In the genomic region with DNA sequence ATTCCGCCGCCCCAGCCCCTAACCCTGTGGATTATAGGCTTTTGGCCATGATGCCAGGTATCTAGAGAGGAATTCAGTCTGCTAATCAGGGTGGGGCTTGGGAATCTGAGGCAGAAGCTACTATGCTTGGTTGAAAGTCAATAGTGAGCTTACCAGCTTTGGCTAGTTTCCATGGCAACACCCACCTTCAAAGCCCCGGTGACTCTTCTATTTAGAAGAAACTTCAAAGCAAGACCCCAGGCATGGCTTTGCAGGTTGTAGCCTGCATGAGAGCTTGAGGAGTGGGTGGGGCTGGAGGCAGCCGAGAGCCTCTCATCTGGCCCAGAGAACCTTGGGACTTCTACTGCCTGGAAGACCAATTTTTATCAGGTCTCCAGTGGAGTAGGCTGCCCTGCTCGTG, we compare ENCODE assay signal across 13 mouse cellular contexts. TPM values are rescaled to one million over a fixed set of nuclear protein-coding genes. Genes with fewer than 3 reads are reported as not detected.
DNase-seq lines count a peak whose midpoint lies in the region; ATAC-seq and TF ChIP-seq lines count a peak whose summit lies in the region.
"Had no signal": no experiment of that assay in that cellular context is flagged by ENCODE, and none has a peak within 500 bp of the region (broad histone marks: within the 10 kb centered on the region; RNA-seq: fewer than 3 reads in every experiment).

No protein-coding gene starts in this region.

- ATAC-seq in kidney, embryonic 15.5 days (replicated peaks; ENCODE audit: low FRiP score) = 0 out of 2 replicates have a peak, but pooled peaks have one; percentile 30
- ATAC-seq in forebrain, postnatal 0 days = peak; percentile 60
- ATAC-seq in midbrain, embryonic 16.5 days = peak; percentile 68

- H3K9me3 ChIP-seq in kidney, embryonic 15.5 days (replicated peaks) = no peaks in the 10 kb centered on the region
- H3K9me3 ChIP-seq in forebrain, postnatal 0 days (ENCODE audit: low read length) = no peaks in the 10 kb centered on the region
- no peaks in the 10 kb centered on the region for H3K9me3 ChIP-seq in midbrain, embryonic 16.5 days (replicated peaks; ENCODE audit: control insufficient read depth, low read length, poor library complexity, severe bottlenecking)

- H3K9ac ChIP-seq in kidney, embryonic 15.5 days = no peak overlapping the region
- H3K9ac ChIP-seq in forebrain, postnatal 0 days = no peak overlapping the region
- no peak overlapping the region for H3K9ac ChIP-seq in midbrain, embryonic 16.5 days (ENCODE audit: low read depth, low read length)

- TF ChIP-seq CTCF in forebrain, postnatal 0 days (IDR thresholded peaks at IDR 0.05; ENCODE audit: low read depth) = no peak

- WGBS in kidney, embryonic 15.5 days = 41% methylated on average over 5 of the region's 5 CpGs
- WGBS in forebrain, postnatal 0 days = 38% methylated on average over 5 of the region's 5 CpGs
- WGBS in midbrain, embryonic 16.5 days = 14% methylated on average over 5 of the region's 5 CpGs

- no peak overlapping the region for H3K4me3 ChIP-seq in kidney, embryonic 15.5 days (replicated peaks)
- no peak overlapping the region for H3K4me3 ChIP-seq in forebrain, postnatal 0 days (ENCODE audit: low read depth, low read length)
- no peak overlapping the region for H3K4me3 ChIP-seq in midbrain, embryonic 16.5 days (ENCODE audit: low read depth, low read length)

- DNase-seq in kidney, adult 9 months = no peak
- DNase-seq in brain, adult 2 months (ENCODE audit: low read depth, low spot score) = peak; percentile 46
- DNase-seq in forebrain, postnatal 0 days = no peak
- DNase-seq in left cerebral cortex, postnatal 10 days (ENCODE audit: extremely low spot score in 1 of 2, low spot score in 2 of 2) = no peak
- no peak for DNase-seq in retina, embryonic 14.5 days (ENCODE audit: low spot score)
- no peak for DNase-seq in ovary, postnatal 10 days (ENCODE audit: low spot score)
- DNase-seq: heart, postnatal 10 days; kidney, postnatal 10 days; lung, postnatal 10 days had no signal

- peaks cover 30% of the 10 kb centered on the region for H3K4me1 ChIP-seq in kidney, embryonic 15.5 days
- H3K4me1 ChIP-seq in forebrain, postnatal 0 days (ENCODE audit: insufficient read depth) = peaks cover 7% of the 10 kb centered on the region; the same call in 1 of the 2 replicates
- peaks cover 23% of the 10 kb centered on the region for H3K4me1 ChIP-seq in midbrain, embryonic 16.5 days (ENCODE audit: control insufficient read depth, insufficient read depth, low read length)

- H3K4me2 ChIP-seq in kidney, embryonic 15.5 days = no peak overlapping the region
- H3K4me2 ChIP-seq in forebrain, postnatal 0 days (ENCODE audit: low read depth) = no peak overlapping the region
- H3K4me2 ChIP-seq in midbrain, embryonic 16.5 days (ENCODE audit: low read length) = peak overlapping the region; percentile 13; the same call in 1 of the 2 replicates

- H3K36me3 ChIP-seq in kidney, embryonic 15.5 days = no peaks in the 10 kb centered on the region
- H3K36me3 ChIP-seq in forebrain, postnatal 0 days (ENCODE audit: insufficient read depth) = no peaks in the 10 kb centered on the region
- no peaks in the 10 kb centered on the region for H3K36me3 ChIP-seq in midbrain, embryonic 16.5 days (ENCODE audit: control insufficient read depth, insufficient read depth, low read length)

- intact Hi-C loops in left cerebral cortex, postnatal 10 days (cut with DNase I) = no loop called here

- no peaks in the 10 kb centered on the region for H3K27me3 ChIP-seq in kidney, embryonic 15.5 days
- H3K27me3 ChIP-seq in forebrain, postnatal 0 days (ENCODE audit: insufficient read depth, low read length) = no peaks in the 10 kb centered on the region
- H3K27me3 ChIP-seq in midbrain, embryonic 16.5 days (ENCODE audit: control insufficient read depth, insufficient read depth, low read depth, low read length) = no peaks in the 10 kb centered on the region

- peak overlapping the region; percentile 57 for H3K27ac ChIP-seq in kidney, embryonic 15.5 days
- H3K27ac ChIP-seq in forebrain, postnatal 0 days (ENCODE audit: low read depth, low read length) = peak overlapping the region; percentile 66
- H3K27ac ChIP-seq in midbrain, embryonic 16.5 days (ENCODE audit: low read length) = peak overlapping the region; percentile 78

RNA-seq across cellular contexts. Expression of a gene that starts 15.2 kb away (rescaled TPM):
- polyA plus RNA-seq in kidney, embryonic 15.5 days (2015; fragmentation: Nextera tagmentation; extraction: Ambion mirVana) = 0.34 and 0.82 TPM in 2 replicates
- total RNA-seq in forebrain, postnatal 0 days (2014; rRNA removed) = 0.10 TPM in 1 of 2 replicates, not detected in the other
- 0.24 and 0.52 TPM in 2 replicates for polyA plus RNA-seq in forebrain, postnatal 0 days (2015; fragmentation: Nextera tagmentation; extraction: Ambion mirVana)
- polyA plus RNA-seq in midbrain, embryonic 16.5 days (2015; fragmentation: Nextera tagmentation; extraction: Ambion mirVana) = 0.48 and 0.78 TPM in 2 replicates
- under 1 TPM in 1 of 2 experiments, not detected in 1; 0.30 TPM for total RNA-seq in left cerebral cortex, postnatal 10 days (2021)
- total RNA-seq: granulocyte monocyte progenitor cell, adult 5-6 weeks; left cerebral cortex, postnatal 36 days had no signal

RNA-seq across cellular contexts. Expression of a gene that starts 35.1 kb away (rescaled TPM):
- 29.7 and 31.7 TPM in 2 replicates for polyA plus RNA-seq in kidney, embryonic 15.5 days (2015; fragmentation: Nextera tagmentation; extraction: Ambion mirVana)
- total RNA-seq in forebrain, postnatal 0 days (2014; rRNA removed) = 27.9 and 29.0 TPM in 2 replicates
- polyA plus RNA-seq in forebrain, postnatal 0 days (2015; fragmentation: Nextera tagmentation; extraction: Ambion mirVana) = 34.5 TPM in 2 replicates
- 28.6 and 31.2 TPM in 2 replicates for polyA plus RNA-seq in midbrain, embryonic 16.5 days (2015; fragmentation: Nextera tagmentation; extraction: Ambion mirVana)
- 10 to 100 TPM; 25.2 to 27.6 TPM for total RNA-seq in left cerebral cortex, postnatal 10 days (2021)

RNA-seq across cellular contexts. Expression of a gene that starts 45.8 kb away (rescaled TPM):
- not detected in 2 replicates for polyA plus RNA-seq in kidney, embryonic 15.5 days (2015; fragmentation: Nextera tagmentation; extraction: Ambion mirVana)
- not detected in 2 replicates for total RNA-seq in forebrain, postnatal 0 days (2014; rRNA removed)
- not detected in 2 replicates for polyA plus RNA-seq in forebrain, postnatal 0 days (2015; fragmentation: Nextera tagmentation; extraction: Ambion mirVana)
- not detected in 2 replicates for polyA plus RNA-seq in midbrain, embryonic 16.5 days (2015; fragmentation: Nextera tagmentation; extraction: Ambion mirVana)
- not detected for total RNA-seq in left cerebral cortex, postnatal 10 days (2021)
- total RNA-seq: granulocyte monocyte progenitor cell, adult 5-6 weeks; heart, postnatal 10 days; left cerebral cortex, postnatal 36 days had no signal
